Mouse (Mus musculus) embryonic facial prominence, embryonic 12.5 days (tissue): ENCODE results near the gene Fbxw5. TPM values are rescaled to one million over a fixed set of nuclear protein-coding genes. Genes with fewer than 3 reads are reported as not detected.
A peak's percentile ranks its signal among the peaks of the same experiment; 100 is the strongest.
"Not testable (repeated sequence)": the region's sequence is repeated elsewhere in the genome, so short reads cannot be mapped to it uniquely, and the experiment has no call there.

Experiments
- ATAC-seq: fragments of 200-750 bp; cut with Nextera tagmentation; 2 replicates; pipeline ENCODE4 v1.8.0; 2017; ENCODE audit not compliant: insufficient number of reproducible peaks, insufficient read depth, low FRiP score, low TSS enrichment
- H3K27ac ChIP-seq: fragments of 300-500 bp; sonication (generic); 2 replicates; pipeline ENCODE4 v1.5.1; 2016; ENCODE audit warnings: mild to moderate bottlenecking
- H3K27me3 ChIP-seq: fragments of 300-500 bp; sonication (generic); 2 replicates; pipeline ENCODE4 v1.6.1; 2016; ENCODE audit warnings: mild to moderate bottlenecking, moderate library complexity
- H3K36me3 ChIP-seq: fragments of 300-500 bp; sonication (generic); 2 replicates; pipeline ENCODE4 v1.6.1; 2016; ENCODE audit warnings: mild to moderate bottlenecking
- H3K4me1 ChIP-seq: fragments of 300-500 bp; sonication (generic); 2 replicates; pipeline ENCODE4 v1.6.1; 2016
- H3K4me2 ChIP-seq: fragments of 300-500 bp; sonication (generic); replicated peaks from 2 replicates; pipeline ENCODE4 v1.6.1; 2016; ENCODE audit warnings: mild to moderate bottlenecking, moderate library complexity
- H3K4me3 ChIP-seq: fragments of 300-500 bp; sonication (generic); 2 replicates; pipeline ENCODE4 v1.5.1; 2016; ENCODE audit warnings: mild to moderate bottlenecking
- H3K9ac ChIP-seq: fragments of 300-500 bp; sonication (generic); 2 replicates; pipeline ENCODE4 v1.6.1; 2016; ENCODE audit warnings: mild to moderate bottlenecking, moderate library complexity
- H3K9me3 ChIP-seq: fragments of 300-500 bp; sonication (generic); 2 replicates; pipeline ENCODE4 v1.6.1; 2016; ENCODE audit warnings: mild to moderate bottlenecking, moderate library complexity
- WGBS: fragments of 180-500 bp; shearing (Covaris S2); methylation state at CpG from one replicate; pipeline ENCODE4 v1.1.7; 2016; 5-methylcytosine and 5-hydroxymethylcytosine counted together
- polyA plus RNA-seq: library from polyadenylated mRNA; unstranded; fragments of >200 nt; fragmentation: Nextera tagmentation; extraction: Ambion mirVana; gene quantifications from 2 replicates; pipeline ENCODE4 v1.2.1, GENCODE M21; 2016

Fbxw5 gene
- polyA plus RNA-seq, 1 experiment from 2014 or later, result 82.8 TPM

GRCm38 (mm10) chr2:25536531-25536930 is 36.0 kb downstream of the Fbxw5 start:
- Histone ChIP-seq H3K9ac (no peak overlapping the region), H3K4me1 (no peaks in the 10 kb centered on the region), H3K4me3 (no peak overlapping the region), H3K4me2 (no peak overlapping the region), H3K36me3 (peaks cover 69% of the 10 kb centered on the region), H3K9me3 (no peaks in the 10 kb centered on the region), H3K27ac (no peak overlapping the region), H3K27me3 (no peaks in the 10 kb centered on the region)
- no peak for ATAC-seq
- WGBS, result 93% methylated on average over 8 of the region's 8 CpGs

- no peak overlapping the region for H3K4me2 ChIP-seq
- WGBS, result 97% methylated on average over 4 of the region's 4 CpGs
- H3K4me1 ChIP-seq, result peaks cover under 1% of the 10 kb centered on the region; the same call in 1 of the 2 replicates
These were observed 40.0 kb downstream of the Fbxw5 start for GRCm38 (mm10) chr2:25540541-25540948.

GRCm38 (mm10) chr2:25541644-25542367 is 41.3 kb downstream of the Fbxw5 start:
- Histone ChIP-seq H3K4me3 (no peak overlapping the region), H3K27me3 (no peaks in the 10 kb centered on the region), H3K4me2 (no peak overlapping the region), H3K9me3 (no peaks in the 10 kb centered on the region), H3K9ac (no peak overlapping the region), H3K27ac (no peak overlapping the region), H3K36me3 (peaks cover 27% of the 10 kb centered on the region), H3K4me1 (peaks cover 7% of the 10 kb centered on the region)
- 83% methylated on average over 10 of the region's 10 CpGs for whole genome bisulfite sequencing
- ATAC-seq, result no peak

More at GRCm38 (mm10) chr2:25540541-25540948, 40.0 kb downstream of the Fbxw5 start:
- Histone ChIP-seq H3K9me3 (no peaks in the 10 kb centered on the region), H3K27me3 (no peaks in the 10 kb centered on the region), H3K36me3 (peaks cover 40% of the 10 kb centered on the region), H3K27ac (no peak overlapping the region), H3K4me3 (no peak overlapping the region), H3K9ac (no peak overlapping the region)
- no peak for ATAC-seq

- WGBS, result 7% methylated on average over 43 of the region's 43 CpGs
- H3K4me3 ChIP-seq, result peak overlapping the region; percentile 68
- peak overlapping the region; percentile 78 for H3K4me2 ChIP-seq
- H3K27me3 ChIP-seq, result no peaks in the 10 kb centered on the region
- no peaks in the 10 kb centered on the region for H3K9me3 ChIP-seq
- H3K27ac ChIP-seq, result peak overlapping the region; percentile 63; the same call in 1 of the 2 replicates
- ATAC-seq, result peak; percentile 37; the same call in 1 of the 2 replicates
- peaks cover 7% of the 10 kb centered on the region for H3K4me1 ChIP-seq
- peak overlapping the region; percentile 79 for H3K9ac ChIP-seq
- H3K36me3 ChIP-seq, result no peaks in the 10 kb centered on the region
These were observed 45.7 kb downstream of the Fbxw5 start for GRCm38 (mm10) chr2:25545996-25546810.

- Histone ChIP-seq H3K36me3 (no peaks in the 10 kb centered on the region), H3K4me3 (peak within 1 kb of the TSS; percentile 68), H3K27ac (peak within 1 kb of the TSS; percentile 63; the same call in 1 of the 2 replicates), H3K4me1 (peaks cover 7% of the 10 kb centered on the region), H3K9me3 (no peaks in the 10 kb centered on the region), H3K9ac (peak within 1 kb of the TSS; percentile 79), H3K27me3 (no peaks in the 10 kb centered on the region), H3K4me2 (peak within 1 kb of the TSS; percentile 78)
- 3% methylated on average over 48 of the region's 48 CpGs for WGBS
- peak; percentile 99 for ATAC-seq
These were observed 46.4 kb downstream of the Fbxw5 start, which contains the start of gene Traf2 for GRCm38 (mm10) chr2:25546811-25547491. Gene Traf2, minus strand, starts transcription at chr2:25546940.

- Histone ChIP-seq H3K27ac (no peak overlapping the region), H3K4me3 (no peak overlapping the region), H3K9me3 (no peaks in the 10 kb centered on the region), H3K27me3 (no peaks in the 10 kb centered on the region), H3K4me2 (no peak overlapping the region), H3K36me3 (no peaks in the 10 kb centered on the region), H3K4me1 (peaks cover 7% of the 10 kb centered on the region), H3K9ac (no peak overlapping the region)
- no peak for ATAC-seq
- 72% methylated on average over 9 of the region's 9 CpGs for WGBS
These were observed 48.8 kb downstream of the Fbxw5 start for GRCm38 (mm10) chr2:25549021-25549991.

GRCm38 (mm10) chr2:25551186-25551585 is 50.6 kb downstream of the Fbxw5 start:
- H3K9me3 ChIP-seq, result no peaks in the 10 kb centered on the region
- no peak overlapping the region for H3K27ac ChIP-seq
- no peaks in the 10 kb centered on the region for H3K4me1 ChIP-seq
- no peak overlapping the region for H3K4me3 ChIP-seq
- 41% methylated on average over 5 of the region's 5 CpGs for WGBS
- H3K4me2 ChIP-seq, result no peak overlapping the region
- H3K9ac ChIP-seq, result no peak overlapping the region
- no peaks in the 10 kb centered on the region for H3K27me3 ChIP-seq
- ATAC-seq, result no peak
- no peaks in the 10 kb centered on the region for H3K36me3 ChIP-seq

GRCm38 (mm10) chr2:25553171-25553786 is 52.7 kb downstream of the Fbxw5 start:
- not testable (repeated sequence) for H3K4me2 ChIP-seq, H3K4me3 ChIP-seq, H3K36me3 ChIP-seq, H3K9me3 ChIP-seq, H3K27me3 ChIP-seq, H3K4me1 ChIP-seq, ATAC-seq, H3K9ac ChIP-seq, H3K27ac ChIP-seq
- 90% methylated on average over 4 of the region's 4 CpGs for WGBS
